Mouse (Mus musculus) kidney, adult 2 months (tissue): Measurements from ENCODE around the gene Ptprg.

ENCODE experiments used
- CTCF ChIP-seq: fragments of 200-500 bp; conservative IDR thresholded peaks from 2 replicates; pipeline ENCODE4 v1.5.1; 2011; ENCODE audit warnings: low read depth, mild to moderate bottlenecking, control low read depth, low read length, moderate library complexity, mixed read lengths; ENCODE audit not compliant: insufficient read depth, insufficient read length
- POLR2A ChIP-seq: fragments of 200-500 bp; IDR thresholded peaks from one replicate; pipeline ENCODE4 v1.6.1; 2011; ENCODE audit warnings: low read depth, low read length, control low read depth

- TF ChIP-seq CTCF = no peak
- no peak for TF ChIP-seq POLR2A
Measured at GRCm38 (mm10) chr14:11991151-11991550, 437.8 kb downstream of the Ptprg start.
